Mouse (Mus musculus): Measurements from ENCODE around the gene Tmem178. TPM values are rescaled to one million over a fixed set of nuclear protein-coding genes. Genes with fewer than 3 reads are reported as not detected.

The Tmem178 gene
- polyA plus RNA-seq, 1 experiment from 2014 or later: 46.0 TPM

DNA sequence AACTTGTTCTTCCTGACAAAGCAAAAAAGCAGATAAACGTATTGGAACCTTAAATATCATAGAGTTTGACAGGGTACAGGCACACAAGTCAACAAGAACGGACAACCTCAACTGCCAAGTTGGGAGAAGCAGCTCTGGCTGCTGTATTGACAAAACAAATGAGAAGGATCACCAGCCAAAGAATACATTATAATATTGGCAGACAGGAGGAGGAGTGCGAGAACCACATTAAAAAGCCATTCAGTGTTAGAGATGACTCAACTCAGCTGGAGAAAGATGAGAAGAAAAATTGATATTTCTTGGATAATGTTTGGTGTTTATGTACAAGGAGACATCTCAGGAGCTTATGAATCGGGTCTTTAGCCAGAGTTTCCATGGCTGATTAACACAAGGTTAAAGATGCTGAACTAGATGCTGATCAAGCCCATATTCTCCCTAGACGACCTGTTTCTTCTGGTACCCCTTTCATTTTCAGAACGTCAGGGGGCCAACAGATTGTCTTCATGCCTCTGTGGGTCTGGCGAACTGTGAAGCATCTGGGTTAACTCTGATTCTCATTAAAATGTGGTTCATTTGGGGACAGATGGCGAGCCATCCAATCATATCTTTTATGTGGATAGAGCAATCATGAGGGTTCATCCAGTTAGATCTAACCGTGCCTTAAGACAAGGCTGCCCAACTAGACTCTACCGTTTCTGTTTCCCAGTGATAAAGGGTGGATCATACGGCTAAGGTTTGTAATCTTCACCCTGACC, 41.1 kb upstream of the Tmem178 start:
- Histone ChIP-seq H3K36me3 (ENCODE audit: insufficient read depth, low read length) (no peaks in the 10 kb centered on the region), H3K4me3 (replicated peaks; ENCODE audit: low read depth, low read length) (no peak overlapping the region), H3K9ac (ENCODE audit: low read depth, low read length) (no peak overlapping the region), H3K27me3 (ENCODE audit: insufficient read depth, low read length) (no peaks in the 10 kb centered on the region), H3K4me2 (ENCODE audit: low read length) (no peak overlapping the region), H3K27ac (no peak overlapping the region), H3K9me3 (replicated peaks; ENCODE audit: low read length) (no peaks in the 10 kb centered on the region), H3K4me1 (replicated peaks; ENCODE audit: insufficient read depth, low read length) (peaks cover 10% of the 10 kb centered on the region)
- DNase-seq (ENCODE audit: low spot score) (no peak), ATAC-seq (replicated peaks; ENCODE audit: low FRiP score, low read depth) (no peak)
- TF ChIP-seq CTCF (IDR thresholded peaks at IDR 0.05; ENCODE audit: low read depth): no peak
- 81% methylated on average over 11 of the region's 11 CpGs for WGBS

DNA sequence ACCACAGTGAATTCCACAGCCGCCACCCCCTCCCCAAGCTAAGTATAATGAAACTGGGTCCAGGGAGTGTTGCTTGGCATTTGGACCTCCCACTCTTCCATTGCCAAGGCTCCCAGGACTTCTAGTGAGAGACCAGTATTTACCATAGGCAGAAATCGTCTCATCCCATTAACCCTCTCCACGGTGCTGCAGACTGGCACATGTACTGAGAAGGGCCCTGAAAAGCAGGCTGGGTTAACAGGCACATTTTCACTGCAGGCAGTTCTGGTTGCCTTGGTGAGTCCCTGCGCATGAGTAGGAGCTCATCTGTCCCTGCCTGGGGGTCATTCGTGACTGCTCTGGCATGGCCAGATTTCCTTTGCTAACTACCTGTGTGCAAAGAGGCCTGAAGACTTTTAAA, 40.4 kb upstream of the Tmem178 start:
- Histone ChIP-seq H3K27me3 (ENCODE audit: insufficient read depth, low read length) (no peaks in the 10 kb centered on the region), H3K27ac (no peak overlapping the region), H3K9me3 (replicated peaks; ENCODE audit: low read length) (no peaks in the 10 kb centered on the region), H3K36me3 (ENCODE audit: insufficient read depth, low read length) (no peaks in the 10 kb centered on the region), H3K4me3 (replicated peaks; ENCODE audit: low read depth, low read length) (no peak overlapping the region), H3K4me1 (replicated peaks; ENCODE audit: insufficient read depth, low read length) (peaks cover 10% of the 10 kb centered on the region; the same call in 1 of the 2 replicates), H3K9ac (ENCODE audit: low read depth, low read length) (no peak overlapping the region), H3K4me2 (ENCODE audit: low read length) (no peak overlapping the region)
- WGBS: 45% methylated on average over 5 of the region's 5 CpGs
- peak; percentile 84; the same call in 1 of the 2 replicates for ATAC-seq (replicated peaks; ENCODE audit: low FRiP score, low read depth)
- TF ChIP-seq CTCF (IDR thresholded peaks at IDR 0.05; ENCODE audit: low read depth): no peak
- peak; percentile 60 for DNase-seq (ENCODE audit: low spot score)

DNA sequence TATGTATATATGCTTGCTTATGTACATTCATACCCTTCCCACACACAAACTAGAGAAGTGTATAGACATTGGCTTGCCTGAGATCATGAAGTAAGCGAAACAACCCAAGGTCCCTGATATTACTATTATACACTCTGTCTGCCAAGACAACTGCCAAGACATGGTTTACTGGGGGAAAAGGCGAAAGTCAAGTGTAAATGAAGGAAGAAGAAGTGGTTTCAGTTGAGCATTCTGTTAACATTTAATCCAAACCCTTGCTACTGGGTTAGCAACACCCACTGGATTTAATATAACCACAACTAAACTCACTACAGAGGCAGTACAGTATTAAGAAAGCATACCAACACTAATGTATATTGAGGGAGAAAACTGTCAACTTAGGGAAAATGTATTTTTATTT, 28.8 kb upstream of the Tmem178 start:
- no peak for TF ChIP-seq CTCF (IDR thresholded peaks at IDR 0.05; ENCODE audit: low read depth)
- Histone ChIP-seq H3K4me3 (replicated peaks; ENCODE audit: low read depth, low read length) (no peak overlapping the region), H3K4me1 (replicated peaks; ENCODE audit: insufficient read depth, low read length) (no peaks in the 10 kb centered on the region), H3K9ac (ENCODE audit: low read depth, low read length) (no peak overlapping the region), H3K9me3 (replicated peaks; ENCODE audit: low read length) (no peaks in the 10 kb centered on the region), H3K27ac (no peak overlapping the region), H3K27me3 (ENCODE audit: insufficient read depth, low read length) (no peaks in the 10 kb centered on the region), H3K36me3 (ENCODE audit: insufficient read depth, low read length) (no peaks in the 10 kb centered on the region), H3K4me2 (ENCODE audit: low read length) (no peak overlapping the region)
- ATAC-seq (replicated peaks; ENCODE audit: low FRiP score, low read depth) (no peak), DNase-seq (ENCODE audit: low spot score) (no peak)
- 88% methylated on average over 2 of the region's 2 CpGs for WGBS

DNA sequence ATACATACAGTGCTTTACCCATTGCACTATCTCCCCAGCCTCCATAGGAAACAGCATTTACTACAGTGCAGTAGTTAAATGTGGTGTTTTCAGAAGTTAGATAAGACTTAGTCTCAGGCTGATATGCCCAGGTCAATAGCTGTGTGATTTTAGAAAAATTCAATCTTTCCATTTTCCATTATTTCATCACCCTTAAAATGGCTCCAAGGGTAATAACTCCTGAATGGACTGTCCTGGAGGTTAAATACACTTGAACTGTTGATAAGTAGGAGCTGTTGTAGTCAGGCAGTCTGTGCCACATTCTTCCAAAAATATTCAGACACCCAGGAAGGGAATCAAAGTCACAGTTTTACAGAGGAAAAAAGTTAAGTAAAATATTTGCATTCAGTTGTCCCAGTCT, 25.2 kb upstream of the Tmem178 start:
- no peak for TF ChIP-seq CTCF (IDR thresholded peaks at IDR 0.05; ENCODE audit: low read depth)
- no peak overlapping the region for H3K27ac ChIP-seq

DNA sequence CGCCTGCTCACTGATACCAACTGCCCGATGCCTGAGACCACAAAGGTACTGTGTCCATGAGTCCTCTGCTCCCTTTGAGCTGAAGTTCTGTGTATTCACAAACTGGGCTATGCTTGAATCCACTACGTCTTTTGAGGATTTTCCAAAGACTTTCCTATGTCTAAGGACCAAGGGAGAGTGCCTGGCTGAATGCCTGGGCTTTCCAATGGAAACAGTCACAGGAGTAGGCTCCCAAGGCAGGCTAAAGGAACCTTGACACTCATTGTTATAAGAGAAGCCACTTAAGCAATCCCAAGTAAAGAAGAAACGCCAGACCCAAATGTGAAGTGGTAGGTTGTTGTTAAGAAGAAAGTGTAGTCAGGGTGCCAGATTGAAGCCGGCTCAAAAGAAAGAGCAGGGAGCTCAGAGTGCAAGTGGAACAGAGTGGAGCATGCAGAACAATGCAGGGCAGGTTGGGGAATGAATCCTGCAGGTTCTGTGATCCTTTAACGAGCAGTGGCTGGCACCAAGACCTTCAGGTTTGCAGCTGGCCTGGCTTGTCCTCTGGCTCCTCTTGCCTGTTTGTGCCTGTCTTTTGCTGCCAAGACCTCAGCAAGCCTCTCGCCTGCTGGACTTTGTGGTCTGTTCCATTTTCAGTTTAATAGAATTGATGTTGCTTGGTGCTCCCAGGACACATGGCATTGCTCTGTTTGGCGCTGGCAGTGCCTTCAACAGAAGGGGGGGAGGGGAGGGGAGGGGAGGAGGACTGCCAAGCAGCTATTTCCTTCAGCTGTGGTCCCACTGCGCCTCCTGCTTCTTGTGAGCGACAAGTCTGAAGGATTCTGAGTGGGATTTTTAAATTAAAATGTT, 22.9 kb upstream of the Tmem178 start:
- H3K27ac ChIP-seq: no peak overlapping the region
- no peaks in the 10 kb centered on the region for H3K27me3 ChIP-seq (ENCODE audit: insufficient read depth, low read length)
- 78% methylated on average over 10 of the region's 10 CpGs for WGBS
- no peak for ATAC-seq (replicated peaks; ENCODE audit: low FRiP score, low read depth)
- no peaks in the 10 kb centered on the region for H3K9me3 ChIP-seq (replicated peaks; ENCODE audit: low read length)
- no peak for TF ChIP-seq CTCF (IDR thresholded peaks at IDR 0.05; ENCODE audit: low read depth)
- H3K4me1 ChIP-seq (replicated peaks; ENCODE audit: insufficient read depth, low read length): no peaks in the 10 kb centered on the region
- H3K4me3 ChIP-seq (replicated peaks; ENCODE audit: low read depth, low read length): no peak overlapping the region
- H3K9ac ChIP-seq (ENCODE audit: low read depth, low read length): no peak overlapping the region
- H3K4me2 ChIP-seq (ENCODE audit: low read length): no peak overlapping the region
- DNase-seq (ENCODE audit: low spot score): no peak
- H3K36me3 ChIP-seq (ENCODE audit: insufficient read depth, low read length): no peaks in the 10 kb centered on the region

More for the DNA sequence above, 25.2 kb upstream of the Tmem178 start:
- H3K4me3 ChIP-seq (replicated peaks; ENCODE audit: low read depth, low read length): no peak overlapping the region
- no peaks in the 10 kb centered on the region for H3K36me3 ChIP-seq (ENCODE audit: insufficient read depth, low read length)
- no peaks in the 10 kb centered on the region for H3K27me3 ChIP-seq (ENCODE audit: insufficient read depth, low read length)
- H3K4me1 ChIP-seq (replicated peaks; ENCODE audit: insufficient read depth, low read length): no peaks in the 10 kb centered on the region
- H3K9ac ChIP-seq (ENCODE audit: low read depth, low read length): no peak overlapping the region
- ATAC-seq (replicated peaks; ENCODE audit: low FRiP score, low read depth) (no peak), DNase-seq (ENCODE audit: low spot score) (no peak)
- no peak overlapping the region for H3K4me2 ChIP-seq (ENCODE audit: low read length)
- H3K9me3 ChIP-seq (replicated peaks; ENCODE audit: low read length): no peaks in the 10 kb centered on the region

DNA sequence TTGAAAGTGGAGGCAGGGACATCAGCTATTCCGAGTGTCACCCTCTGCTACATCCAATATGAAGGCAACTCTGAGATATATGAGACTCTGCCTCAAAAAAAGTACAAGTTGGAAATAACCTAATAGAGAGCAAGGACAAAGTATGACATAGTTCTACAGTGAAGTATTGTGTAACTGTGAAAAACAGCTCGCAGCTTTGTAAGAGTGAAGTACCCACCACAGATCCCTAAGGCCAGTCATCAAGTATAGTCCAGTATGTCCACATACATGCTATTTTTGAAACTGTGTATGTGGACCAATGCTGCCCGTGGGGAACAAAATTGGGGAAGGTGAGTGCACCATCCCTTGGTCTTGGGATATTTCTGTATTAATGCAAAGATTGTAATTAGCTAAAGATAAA, 18.9 kb upstream of the Tmem178 start:
- no peaks in the 10 kb centered on the region for H3K9me3 ChIP-seq (replicated peaks; ENCODE audit: low read length)
- no peaks in the 10 kb centered on the region for H3K4me1 ChIP-seq (replicated peaks; ENCODE audit: insufficient read depth, low read length)
- ATAC-seq (replicated peaks; ENCODE audit: low FRiP score, low read depth): no peak
- H3K4me2 ChIP-seq (ENCODE audit: low read length): no peak overlapping the region
- WGBS: 94% methylated on average over 3 of the region's 3 CpGs
- no peaks in the 10 kb centered on the region for H3K27me3 ChIP-seq (ENCODE audit: insufficient read depth, low read length)
- H3K4me3 ChIP-seq (replicated peaks; ENCODE audit: low read depth, low read length): no peak overlapping the region
- H3K36me3 ChIP-seq (ENCODE audit: insufficient read depth, low read length): no peaks in the 10 kb centered on the region
- DNase-seq (ENCODE audit: low spot score): no peak
- H3K9ac ChIP-seq (ENCODE audit: low read depth, low read length): no peak overlapping the region
- H3K27ac ChIP-seq: no peak overlapping the region
- no peak for TF ChIP-seq CTCF (IDR thresholded peaks at IDR 0.05; ENCODE audit: low read depth)
